Mouse (Mus musculus): ENCODE measurements around the gene Btg1.

The Btg1 gene

DNA sequence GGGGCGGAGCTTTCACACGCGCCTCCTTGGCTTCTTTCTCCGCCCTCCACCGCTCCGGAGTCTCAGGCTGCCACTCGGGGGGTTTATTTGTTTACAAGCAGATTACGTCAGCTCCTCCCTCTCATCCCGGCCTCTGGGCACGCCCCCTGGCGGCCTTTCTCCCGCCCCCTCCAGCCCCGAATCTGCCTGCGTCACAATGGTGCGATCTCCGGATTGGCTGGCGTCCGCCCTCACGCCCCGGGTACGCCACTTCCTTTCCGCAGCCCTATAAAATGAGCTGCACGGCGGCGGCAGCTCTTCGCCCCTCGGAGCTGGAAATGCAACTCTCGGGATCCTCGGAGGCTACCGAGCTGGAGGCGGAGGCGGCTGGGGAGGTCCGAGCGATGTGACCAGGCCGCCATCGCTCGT is at the start of gene Btg1:
Btg1 (plus strand) TSS at position 298 of the 408 bp plus-strand sequence.
- DNase-seq (ENCODE audit: low spot score in 2 of 2), result peak; percentile 99 to 100

DNA sequence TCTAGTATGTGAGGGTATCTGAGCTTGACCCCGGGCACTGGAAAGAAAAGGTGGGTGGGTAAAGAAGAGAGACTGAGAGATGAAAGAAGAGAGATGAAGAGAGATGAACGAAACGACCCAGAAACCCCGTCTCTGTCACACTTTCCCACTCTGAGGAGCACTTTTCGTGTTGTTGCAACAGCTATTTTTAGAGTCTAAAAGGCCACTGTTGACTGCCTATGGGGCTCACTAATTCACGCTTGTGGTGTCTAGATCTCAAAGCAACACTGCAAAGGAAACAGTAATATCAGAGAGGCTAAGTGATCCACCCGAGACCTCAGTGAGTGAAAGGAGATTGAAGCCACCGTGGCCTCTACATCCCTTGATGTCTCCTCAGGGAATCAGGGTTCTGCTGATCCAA is 47.3 kb upstream of the Btg1 start:
- DNase-seq (ENCODE audit: low spot score in 2 of 2), result no peak

DNA sequence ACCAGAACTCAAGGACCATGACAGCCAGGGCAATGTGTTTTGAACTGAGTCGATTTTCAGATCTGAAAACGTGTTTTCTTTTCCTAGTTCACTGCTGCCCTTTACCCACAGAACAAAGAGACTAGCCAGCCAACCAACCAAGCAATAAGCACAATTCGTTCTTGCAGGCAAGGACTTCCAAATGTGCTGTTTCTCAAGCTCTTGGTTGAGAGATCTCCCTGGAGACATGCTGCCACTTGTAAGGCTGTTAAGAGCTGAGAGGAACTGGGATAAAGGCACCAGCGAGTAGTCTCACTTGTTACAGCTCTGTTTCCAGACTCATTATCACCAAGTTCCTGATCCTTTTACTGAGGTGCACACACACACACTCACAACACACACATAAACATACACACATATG is 45.6 kb upstream of the Btg1 start:
- no peak for DNase-seq (ENCODE audit: low spot score in 2 of 2)

GRCm38 (mm10) chr10:96574786-96575185 is 42.0 kb upstream of the Btg1 start:
- DNase-seq (ENCODE audit: low spot score in 2 of 2), result no peak

DNA sequence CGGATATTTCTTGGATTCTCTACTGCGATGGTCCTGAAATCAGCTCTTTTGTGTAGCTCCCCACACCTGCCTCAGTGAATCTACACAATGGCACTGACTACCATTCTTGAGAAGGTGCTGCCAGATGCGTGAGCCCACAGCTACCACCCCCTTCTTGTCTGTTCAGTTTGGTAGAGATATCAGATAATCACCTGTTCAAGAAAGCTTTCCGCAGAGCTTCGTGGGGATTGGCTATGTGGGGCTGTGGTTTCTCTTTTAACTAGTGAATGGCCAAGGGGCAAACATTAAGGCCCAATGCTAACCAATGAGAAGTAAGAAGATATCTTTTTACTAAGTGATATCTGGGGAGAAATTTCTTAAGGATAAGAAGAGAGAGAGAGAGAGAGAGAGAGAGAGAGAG is 41.5 kb upstream of the Btg1 start:
- DNase-seq (ENCODE audit: low spot score in 2 of 2), result no peak

- DNase-seq (ENCODE audit: low spot score in 2 of 2), result no peak
Measured at GRCm38 (mm10) chr10:96578924-96579323, 37.9 kb upstream of the Btg1 start.

DNA sequence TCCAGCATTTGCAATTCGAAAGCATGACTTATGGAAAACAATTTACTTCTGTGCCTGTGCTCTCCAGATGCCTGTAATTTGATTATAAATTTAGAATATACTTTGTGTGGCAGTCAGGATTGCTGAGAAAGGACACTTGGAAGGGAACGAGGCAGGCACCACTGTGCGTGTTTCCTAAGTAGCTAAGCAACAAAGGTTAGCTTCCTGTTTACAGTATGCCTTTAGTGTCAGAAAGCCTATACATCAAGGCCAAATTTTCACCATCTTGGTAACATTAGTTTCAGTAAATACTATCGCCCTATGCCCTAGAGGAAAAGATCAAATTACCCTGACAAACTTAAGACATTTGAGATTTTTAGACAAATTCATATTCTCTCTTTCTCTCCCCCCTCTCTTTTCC is 37.4 kb upstream of the Btg1 start:
- no peak for DNase-seq (ENCODE audit: low spot score in 2 of 2)

DNA sequence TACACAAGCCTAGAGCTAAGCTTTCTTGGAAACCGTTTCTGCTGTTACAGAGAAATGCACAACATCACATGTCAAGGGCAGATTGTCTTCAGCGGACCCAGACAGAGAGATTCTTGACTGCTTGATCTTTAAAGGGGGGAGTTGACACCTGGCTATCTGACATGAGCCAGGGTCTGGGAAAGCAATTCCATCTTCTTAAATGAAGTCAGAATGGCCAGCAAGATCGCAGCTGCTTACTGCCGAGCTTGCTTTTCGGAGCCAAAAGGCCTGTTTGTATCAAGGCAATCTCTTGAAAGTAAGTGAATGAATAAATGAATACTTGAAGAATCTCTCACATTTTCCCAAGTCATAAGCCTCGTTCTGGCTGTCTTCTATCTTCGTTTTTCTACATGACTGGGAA is 36.6 kb upstream of the Btg1 start:
- DNase-seq (ENCODE audit: low spot score in 2 of 2), result no peak

- DNase-seq (ENCODE audit: low spot score in 2 of 2), result no peak
Measured at GRCm38 (mm10) chr10:96581232-96581631, 35.6 kb upstream of the Btg1 start.

DNA sequence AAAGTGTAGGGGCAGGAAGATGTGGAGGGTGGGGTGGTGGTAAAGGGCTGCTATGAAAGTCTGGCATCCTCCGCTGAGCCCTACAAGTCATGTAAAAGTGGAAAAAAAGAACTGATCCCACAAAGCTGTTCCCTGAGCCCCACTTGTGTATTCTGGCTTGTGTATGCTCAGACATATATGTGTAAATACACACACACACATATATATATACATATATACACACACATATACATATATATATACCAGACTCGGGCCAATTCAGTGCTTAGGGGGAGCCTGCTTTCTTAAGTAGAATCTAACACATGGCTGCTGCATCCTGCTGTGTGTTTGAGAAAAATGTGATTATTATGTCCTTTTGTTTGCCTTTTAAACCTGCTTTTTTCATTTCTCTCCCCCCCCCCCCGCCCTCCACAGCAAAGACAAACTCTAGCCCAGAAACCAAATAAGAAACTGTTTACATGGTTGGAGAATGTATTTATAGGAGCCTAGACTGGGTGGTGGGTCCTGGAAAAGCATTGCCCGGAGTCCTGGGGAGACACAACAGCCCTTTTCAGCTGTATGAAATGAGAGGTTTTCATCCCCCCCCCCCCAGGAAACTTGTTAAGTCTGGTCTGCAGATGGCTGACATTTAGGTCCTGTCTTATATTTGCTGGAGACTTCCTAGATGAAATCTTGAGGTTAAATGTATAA is 30.5 kb upstream of the Btg1 start:
- no peak for DNase-seq (ENCODE audit: low spot score in 2 of 2)

DNA sequence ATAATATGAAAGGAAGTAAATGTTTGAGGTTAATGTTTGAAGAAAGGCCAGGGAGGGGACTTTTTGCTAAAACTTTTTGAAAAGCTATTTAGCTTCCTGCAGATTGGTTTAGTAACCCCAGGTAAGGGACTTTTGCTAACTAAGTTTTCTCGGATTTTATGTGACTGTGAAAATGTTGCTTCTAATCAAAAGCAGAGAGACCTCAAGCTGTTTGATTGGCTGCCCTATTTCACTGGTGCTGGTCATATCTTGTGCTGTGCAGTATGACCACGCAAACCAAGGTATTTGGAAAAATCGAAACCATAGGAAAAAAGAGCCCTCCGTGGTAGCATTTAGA is 30.0 kb upstream of the Btg1 start:
- no peak for DNase-seq (ENCODE audit: low spot score in 2 of 2)

DNA sequence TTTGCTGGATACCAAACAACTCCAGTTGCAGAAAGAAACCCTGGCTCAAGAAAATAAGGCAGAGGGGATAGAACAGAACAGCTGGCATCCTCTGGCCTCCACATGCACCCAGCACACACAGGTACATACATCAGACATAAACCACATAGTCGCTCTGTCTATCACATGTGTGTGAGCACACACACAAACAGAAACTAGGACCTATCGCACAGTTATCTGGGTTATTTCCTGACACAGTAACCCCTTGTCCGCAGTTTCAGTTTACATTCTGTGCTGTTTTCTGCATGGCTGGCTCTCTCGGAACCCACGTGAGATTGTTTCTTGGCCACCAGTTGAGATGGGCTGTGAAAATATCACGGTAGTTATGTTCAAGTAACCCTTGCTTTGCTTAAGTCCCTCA is 28.6 kb upstream of the Btg1 start:
- no peak for DNase-seq (ENCODE audit: low spot score in 2 of 2)

DNA sequence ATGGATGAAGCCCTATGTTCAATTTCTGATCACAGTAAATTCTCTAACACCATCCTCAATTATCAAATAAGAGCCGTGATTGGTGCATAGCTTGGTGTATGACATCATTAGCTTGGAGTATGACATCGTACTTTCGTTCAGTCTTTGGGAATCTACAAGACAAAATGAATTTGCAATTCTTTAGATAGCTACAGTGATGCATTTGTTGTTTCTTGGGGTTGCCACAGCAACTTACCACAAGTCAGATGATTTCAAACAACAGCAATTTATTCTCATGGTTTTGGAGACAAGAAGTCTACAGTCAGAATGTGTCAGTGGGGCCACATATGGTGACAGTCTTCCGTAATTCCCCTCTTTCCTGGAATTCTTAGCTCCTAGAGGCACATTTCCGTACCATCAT is 27.0 kb upstream of the Btg1 start:
- no peak for DNase-seq (ENCODE audit: low spot score in 2 of 2)

- DNase-seq (ENCODE audit: low spot score in 2 of 2), result no peak
Measured at GRCm38 (mm10) chr10:96592089-96592488, 24.7 kb upstream of the Btg1 start.

DNA sequence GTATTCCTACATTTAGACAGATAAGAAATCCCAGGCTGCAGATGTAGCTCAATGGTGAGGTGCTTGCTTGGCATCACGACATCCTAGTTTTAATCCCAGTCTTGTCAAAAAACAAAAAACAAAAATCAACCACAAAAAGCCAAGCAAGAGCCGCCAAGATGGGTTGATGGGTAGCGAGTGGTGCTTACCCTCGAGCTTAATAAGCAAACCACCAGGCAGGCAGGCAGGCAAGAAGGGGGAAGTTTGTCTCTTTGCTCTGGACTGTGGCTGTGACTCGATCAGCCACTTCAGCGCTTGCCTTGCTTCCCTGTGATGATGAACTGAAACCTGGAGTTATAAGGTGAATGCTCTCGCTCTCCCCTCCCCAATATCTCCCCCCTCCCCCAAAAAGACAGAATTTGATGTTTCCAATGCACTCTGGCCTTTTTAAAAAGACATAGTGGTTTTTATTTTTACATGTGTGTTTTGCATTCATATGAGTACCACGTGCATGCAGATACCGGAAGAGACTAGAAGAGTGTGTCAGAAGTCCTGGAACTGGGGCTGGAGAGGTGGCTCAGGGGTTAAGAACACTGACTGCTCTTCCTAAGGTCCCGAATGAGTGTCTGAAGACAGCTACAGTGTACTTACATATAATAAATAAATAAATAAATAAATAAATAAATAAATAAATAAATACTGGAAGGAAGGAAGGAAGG is 21.2 kb upstream of the Btg1 start:
- no peak for DNase-seq (ENCODE audit: low spot score in 2 of 2)

- no peak for DNase-seq (ENCODE audit: low spot score in 2 of 2)
Measured at GRCm38 (mm10) chr10:96596411-96596810, 20.4 kb upstream of the Btg1 start.

DNA sequence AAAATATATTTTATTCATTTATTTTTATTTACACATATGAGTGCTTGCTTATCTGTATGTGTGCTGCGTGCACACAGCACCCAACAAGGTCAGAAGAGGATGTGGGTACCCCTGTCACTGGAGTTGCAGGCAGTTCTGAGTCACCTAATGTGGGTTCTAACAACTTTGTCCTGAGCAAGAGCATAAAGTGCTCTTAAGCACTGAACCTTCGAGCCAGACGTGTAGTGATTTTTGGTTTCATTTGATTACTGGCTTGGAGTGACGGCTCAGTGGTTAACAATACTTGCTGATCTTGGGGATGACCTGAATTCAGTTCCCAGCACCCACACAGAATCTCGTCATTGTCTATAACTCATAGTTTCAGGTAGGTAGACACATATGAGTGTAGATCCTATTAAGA is 17.2 kb upstream of the Btg1 start:
- no peak for DNase-seq (ENCODE audit: low spot score in 2 of 2)

DNA sequence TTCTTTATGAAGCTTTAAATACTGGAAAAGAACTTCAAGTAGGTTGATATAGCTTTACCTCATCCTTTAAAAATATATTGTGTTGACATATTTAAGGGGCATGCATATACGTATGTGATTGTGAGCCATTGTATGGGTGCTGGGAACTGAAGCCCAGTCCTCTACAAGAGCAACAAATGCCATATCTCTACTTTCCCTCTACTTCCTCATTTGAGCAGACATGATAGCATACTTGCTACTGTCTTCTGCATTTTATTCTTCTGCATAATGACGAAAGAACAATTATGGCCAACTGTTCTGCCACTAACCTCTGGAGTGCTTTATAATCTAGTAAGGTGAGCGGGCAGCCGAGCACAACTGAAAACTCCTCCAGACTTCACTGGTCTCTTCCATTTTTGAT is 15.1 kb upstream of the Btg1 start:
- no peak for DNase-seq (ENCODE audit: low spot score in 2 of 2)

- no peak for DNase-seq (ENCODE audit: low spot score in 2 of 2)
Measured at GRCm38 (mm10) chr10:96602339-96602738, 14.5 kb upstream of the Btg1 start.

GRCm38 (mm10) chr10:96605168-96605567 is 11.6 kb upstream of the Btg1 start:
- no peak for DNase-seq (ENCODE audit: low spot score in 2 of 2)

- no peak for DNase-seq (ENCODE audit: low spot score in 2 of 2)
Measured at GRCm38 (mm10) chr10:96605856-96606255, 10.9 kb upstream of the Btg1 start.

DNA sequence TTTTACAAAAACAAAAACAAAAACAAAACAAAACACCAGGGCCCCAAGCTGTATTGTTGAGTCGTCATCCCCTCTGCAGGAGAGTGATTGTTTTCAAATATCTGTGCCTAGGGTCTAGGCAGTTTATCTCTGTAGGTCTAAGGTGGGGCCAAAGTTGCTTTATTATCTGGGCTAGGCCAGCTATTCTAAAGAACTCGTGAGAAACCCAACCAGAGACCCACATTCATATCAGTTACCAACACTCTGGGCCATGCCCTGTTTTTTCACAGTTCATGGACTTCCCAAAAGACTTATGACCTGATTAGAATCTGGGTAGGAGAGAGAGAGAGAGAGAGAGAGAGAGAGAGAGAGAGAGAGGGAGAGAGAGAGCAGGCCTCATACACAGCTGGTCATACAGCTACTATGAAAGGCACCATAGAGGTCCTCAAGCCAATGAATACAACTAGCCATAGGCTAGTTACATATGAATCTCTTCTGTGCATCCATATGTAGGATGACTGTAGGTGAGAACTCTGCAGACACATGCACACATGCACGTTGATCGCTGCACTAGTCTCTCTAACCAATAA is 9.1 kb upstream of the Btg1 start:
- DNase-seq (ENCODE audit: low spot score in 2 of 2), result no peak

Data from spleen, postnatal 4 days (tissue).